Mouse (Mus musculus) left cerebral cortex, adult 11 months (tissue): ENCODE data around the gene Nmnat3.

Experiments
- DNase-seq: peaks from one replicate; pipeline ENCODE4 v3.0.0; 2022; ENCODE audit warnings: low spot score

The Nmnat3 gene

GRCm38 (mm10) chr9:98422656-98423055 lies 135.4 kb downstream of the Nmnat3 start, which contains the start of gene Rbp1:
Gene Rbp1, plus strand, starts transcription at chr9:98422961.
- DNase-seq = no peak

- DNase-seq = no peak
These were observed 136.5 kb downstream of the Nmnat3 start for GRCm38 (mm10) chr9:98423691-98424090.

- no peak for DNase-seq
These were observed 137.1 kb downstream of the Nmnat3 start for GRCm38 (mm10) chr9:98424291-98424690.

- no peak for DNase-seq
These were observed 137.5 kb downstream of the Nmnat3 start for GRCm38 (mm10) chr9:98424725-98425210.

GRCm38 (mm10) chr9:98425351-98425880 lies 138.2 kb downstream of the Nmnat3 start:
- DNase-seq = no peak

GRCm38 (mm10) chr9:98427906-98428517 lies 140.8 kb downstream of the Nmnat3 start:
- DNase-seq = no peak

- no peak for DNase-seq
These were observed 141.5 kb downstream of the Nmnat3 start for GRCm38 (mm10) chr9:98428783-98429182.

GRCm38 (mm10) chr9:98429806-98430205 lies 142.6 kb downstream of the Nmnat3 start:
- no peak for DNase-seq

GRCm38 (mm10) chr9:98430528-98430927 lies 143.3 kb downstream of the Nmnat3 start:
- DNase-seq = no peak

- no peak for DNase-seq
These were observed 145.8 kb downstream of the Nmnat3 start for GRCm38 (mm10) chr9:98433021-98433420.

GRCm38 (mm10) chr9:98433956-98434588 lies 146.8 kb downstream of the Nmnat3 start:
- no peak for DNase-seq

- DNase-seq = no peak
These were observed 150.6 kb downstream of the Nmnat3 start for GRCm38 (mm10) chr9:98437819-98438218.

- DNase-seq = no peak
These were observed 151.9 kb downstream of the Nmnat3 start for GRCm38 (mm10) chr9:98439091-98439490.

GRCm38 (mm10) chr9:98442638-98443037 lies 155.4 kb downstream of the Nmnat3 start:
- DNase-seq = no peak

GRCm38 (mm10) chr9:98445359-98446149 lies 158.3 kb downstream of the Nmnat3 start:
- no peak for DNase-seq

- DNase-seq = no peak
These were observed 163.7 kb downstream of the Nmnat3 start for GRCm38 (mm10) chr9:98450976-98451375.

GRCm38 (mm10) chr9:98466709-98467108 lies 179.5 kb downstream of the Nmnat3 start:
- DNase-seq = no peak
